Mouse (Mus musculus) ES-E14 (cell line): ENCODE results near the gene Nuak1. TPM values are rescaled to one million over a fixed set of nuclear protein-coding genes. Genes with fewer than 3 reads are reported as not detected.
"Not testable (repeated sequence)": the region's sequence is repeated elsewhere in the genome, so short reads cannot be mapped to it uniquely, and the experiment has no call there.

Source experiments
- DNase-seq: peaks from one replicate; pipeline ENCODE4 v3.0.0-alpha.2; 2013; ENCODE audit warnings: low read depth, low spot score
- H3K27ac ChIP-seq: 2 replicates; pipeline ENCODE4 v1.5.1; 2012; ENCODE audit warnings: low read depth, mild to moderate bottlenecking, low read length, moderate library complexity, mixed read lengths; ENCODE audit not compliant: poor library complexity, insufficient read depth, severe bottlenecking
- H3K36me3 ChIP-seq: 2 replicates; pipeline ENCODE4 v1.6.1; 2012; ENCODE audit warnings: mild to moderate bottlenecking, low read length, moderate library complexity, mixed read lengths; ENCODE audit not compliant: control insufficient read depth, poor library complexity, insufficient read depth, severe bottlenecking
- H3K4me1 ChIP-seq, 2 experiments: fragments of 150-350 bp in 1 of 2; sonication (generic) in 1 of 2; 2 replicates each; pipeline ENCODE4 v1.6.1; 2012; ENCODE audit warnings: low read length in 2 of 2, mild to moderate bottlenecking in 1 of 2, mixed read lengths in 1 of 2; ENCODE audit not compliant: control insufficient read depth in 2 of 2, insufficient read depth in 2 of 2, poor library complexity in 1 of 2
- H3K4me3 ChIP-seq, 2 experiments: fragments of 150-350 bp in 1 of 2; sonication (generic) in 1 of 2; 2 replicates each; pipeline ENCODE4 v1.5.1; 2012; ENCODE audit warnings: low read length in 2 of 2, low read depth in 1 of 2, mild to moderate bottlenecking in 1 of 2, mixed read lengths in 1 of 2; ENCODE audit not compliant: insufficient read depth in 1 of 2, poor library complexity in 1 of 2, severe bottlenecking in 1 of 2
- H3K9ac ChIP-seq: 2 replicates; pipeline ENCODE4 v1.6.1; 2012; ENCODE audit warnings: low read depth, mild to moderate bottlenecking, low read length, mixed read lengths; ENCODE audit not compliant: poor library complexity, insufficient read depth, severe bottlenecking
- H3K9me3 ChIP-seq: fragments of 150-350 bp; sonication (generic); 2 replicates; pipeline ENCODE4 v1.6.1; 2012; ENCODE audit warnings: low read depth, mild to moderate bottlenecking, low read length; ENCODE audit not compliant: control insufficient read depth, insufficient read depth
- CHD2 ChIP-seq: IDR thresholded peaks from 2 replicates; pipeline ENCODE4 v1.6.1; 2014; ENCODE audit warnings: mild to moderate bottlenecking, low read depth, low read length, inconsistent platforms
- HCFC1 ChIP-seq: IDR thresholded peaks from 2 replicates; pipeline ENCODE4 v1.6.1; 2012; ENCODE audit warnings: low read length, inconsistent platforms, borderline replicate concordance; ENCODE audit not compliant: insufficient read depth
- MAFK ChIP-seq: IDR thresholded peaks from 2 replicates; pipeline ENCODE4 v1.6.1; 2014; ENCODE audit warnings: mild to moderate bottlenecking, low read depth, low read length, inconsistent platforms; ENCODE audit not compliant: insufficient read depth
- ZC3H11A ChIP-seq: IDR thresholded peaks from 2 replicates; pipeline ENCODE4 v1.6.1; 2012; ENCODE audit warnings: low read depth, mild to moderate bottlenecking, inconsistent platforms, low read length, borderline replicate concordance
- ZNF384 ChIP-seq: IDR thresholded peaks from 2 replicates; pipeline ENCODE4 v1.6.1; 2012; ENCODE audit warnings: low read depth, low read length, inconsistent platforms
- in situ Hi-C, 2 experiments: fragments of 600-800 bp; cut with MboI; formaldehyde crosslinking; loops; one replicate each; pipeline ENCODE4 v1.15.1; 2025; ENCODE audit warnings: low sequenced_read_pairs in 2 of 2, inconsistent platforms in 1 of 2; ENCODE audit not compliant: unreplicated experiment in 2 of 2
- total RNA-seq: library from RNA; depleted of rRNA; stranded (reverse); fragments of 300-350 nt; gene quantifications from 2 replicates; pipeline ENCODE4 v1.2.3, GENCODE M21; 2012

The Nuak1 gene
- total RNA-seq, 1 experiment, result 15.1 TPM

GRCm38 (mm10) chr10:84483069-84483468 is 42.7 kb upstream of the Nuak1 start:
- TF ChIP-seq ZC3H11A (no peak), MAFK (no peak), HCFC1 (no peak), ZNF384 (no peak), CHD2 (no peak)
- in situ Hi-C loops, result no loop called here

GRCm38 (mm10) chr10:84482418-84482817 is 42.0 kb upstream of the Nuak1 start:
- H3K4me3 ChIP-seq, H3K36me3 ChIP-seq, H3K9me3 ChIP-seq, H3K4me1 ChIP-seq, DNase-seq, H3K27ac ChIP-seq, in situ Hi-C loops, H3K9ac ChIP-seq: not testable (repeated sequence)

More at GRCm38 (mm10) chr10:84483069-84483468, 42.7 kb upstream of the Nuak1 start:
- Histone ChIP-seq H3K27ac (no peak overlapping the region), H3K36me3 (no peaks in the 10 kb centered on the region), H3K9ac (no peak overlapping the region), H3K4me3 (no peak overlapping the region), H3K4me1 (no peaks in the 10 kb centered on the region), H3K9me3 (no peaks in the 10 kb centered on the region)
- no peak for DNase-seq

- in situ Hi-C loops, result no loop called here
- no peak overlapping the region for H3K9ac ChIP-seq
- DNase-seq, result no peak
- no peak for TF ChIP-seq MAFK
- no peak for TF ChIP-seq ZC3H11A
- TF ChIP-seq HCFC1, result no peak
- TF ChIP-seq CHD2, result no peak
- no peak for TF ChIP-seq ZNF384
- no peak overlapping the region for H3K27ac ChIP-seq
- H3K4me3 ChIP-seq, result no peak overlapping the region
- H3K4me1 ChIP-seq, result peaks cover 0 to 2% of the 10 kb centered on the region in 2 experiments; a peak in 1 of 4 replicates
- H3K9me3 ChIP-seq, result no peaks in the 10 kb centered on the region
- no peaks in the 10 kb centered on the region for H3K36me3 ChIP-seq
These were observed 40.9 kb upstream of the Nuak1 start for GRCm38 (mm10) chr10:84481327-84481671.

GRCm38 (mm10) chr10:84480667-84481326 is 40.4 kb upstream of the Nuak1 start:
- DNase-seq, result no peak
- TF ChIP-seq ZNF384 (no peak), CHD2 (no peak), MAFK (no peak), HCFC1 (no peak), ZC3H11A (no peak)
- Histone ChIP-seq H3K4me3 (no peak overlapping the region), H3K9ac (no peak overlapping the region), H3K36me3 (no peaks in the 10 kb centered on the region), H3K27ac (no peak overlapping the region), H3K4me1 (peaks cover 0 to 2% of the 10 kb centered on the region in 2 experiments; a peak in 1 of 4 replicates), H3K9me3 (no peaks in the 10 kb centered on the region)
- in situ Hi-C loops, result no loop called here

- H3K4me1 ChIP-seq, result peaks cover 0 to 2% of the 10 kb centered on the region in 2 experiments; a peak in 1 of 4 replicates
- TF ChIP-seq ZC3H11A (no peak), ZNF384 (no peak), HCFC1 (no peak), MAFK (no peak), CHD2 (no peak)
- H3K4me3 ChIP-seq, result no peak overlapping the region
- DNase-seq, result no peak
- no peak overlapping the region for H3K9ac ChIP-seq
- in situ Hi-C loops, result no loop called here
- no peak overlapping the region for H3K27ac ChIP-seq
- H3K9me3 ChIP-seq, result no peaks in the 10 kb centered on the region
- H3K36me3 ChIP-seq, result no peaks in the 10 kb centered on the region
These were observed 39.7 kb upstream of the Nuak1 start for GRCm38 (mm10) chr10:84480146-84480545.
